Mouse (Mus musculus) testis, adult 2 months (tissue): ENCODE results near the gene Dync2li1. TPM values are rescaled to one million over a fixed set of nuclear protein-coding genes. Genes with fewer than 3 reads are reported as not detected.

Source experiments
- H3K27ac ChIP-seq: fragments of 200-500 bp; 2 replicates; pipeline ENCODE4 v1.5.1; 2012; ENCODE audit warnings: low read depth, low read length; ENCODE audit not compliant: control insufficient read depth, insufficient read depth
- H3K27me3 ChIP-seq: fragments of 200-500 bp; 2 replicates; pipeline ENCODE4 v1.6.1; 2012; ENCODE audit warnings: mild to moderate bottlenecking, low read length, moderate library complexity; ENCODE audit not compliant: control insufficient read depth, insufficient read depth
- H3K36me3 ChIP-seq: fragments of 200-500 bp; 2 replicates; pipeline ENCODE4 v1.6.1; 2012; ENCODE audit warnings: mild to moderate bottlenecking, low read length; ENCODE audit not compliant: control insufficient read depth, insufficient read depth
- H3K4me1 ChIP-seq: fragments of 200-500 bp; 2 replicates; pipeline ENCODE4 v1.6.1; 2012; ENCODE audit warnings: low read length; ENCODE audit not compliant: control insufficient read depth, insufficient read depth
- H3K4me3 ChIP-seq: fragments of 200-500 bp; 2 replicates; pipeline ENCODE4 v1.5.1; 2012; ENCODE audit warnings: low read depth, mild to moderate bottlenecking, low read length, moderate library complexity, mixed read lengths; ENCODE audit not compliant: control insufficient read depth
- CTCF ChIP-seq: fragments of 200-500 bp; IDR thresholded peaks from 2 replicates; pipeline ENCODE4 v1.5.1; 2012; ENCODE audit warnings: low read depth, mild to moderate bottlenecking, inconsistent platforms, low read length, moderate library complexity; ENCODE audit not compliant: control insufficient read depth, insufficient read depth, insufficient replicate concordance
- POLR2A ChIP-seq: fragments of 200-500 bp; IDR thresholded peaks from 2 replicates; pipeline ENCODE4 v1.6.1; 2012; ENCODE audit warnings: low read depth, mild to moderate bottlenecking, inconsistent platforms, low read length, moderate library complexity; ENCODE audit not compliant: control insufficient read depth
- polyA plus RNA-seq: library from polyadenylated mRNA; depleted of rRNA; stranded (reverse); fragments of >200 nt; gene quantifications from 2 replicates; pipeline ENCODE4 v1.2.3, GENCODE M21; 2012

Gene Dync2li1
- polyA plus RNA-seq, 1 experiment = 21.6 TPM

DNA sequence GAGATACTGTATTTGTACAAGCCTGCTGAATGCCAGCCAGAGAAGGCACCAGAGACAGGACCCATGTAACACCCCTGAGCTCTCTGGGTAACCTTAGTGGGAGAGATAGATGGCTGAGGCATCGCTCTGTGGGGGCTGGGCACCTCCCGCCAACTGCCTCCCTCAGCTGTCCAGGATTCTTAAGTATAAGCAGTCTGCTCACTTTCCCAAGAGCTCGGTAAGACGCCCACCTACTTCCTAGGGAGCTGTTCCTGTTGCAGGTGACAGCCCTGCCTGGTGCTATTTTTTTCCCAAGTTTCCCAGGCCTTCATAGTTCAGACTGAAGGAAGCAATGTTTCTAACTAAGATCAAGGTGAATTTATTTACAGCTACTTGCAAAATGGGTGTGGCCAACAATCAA, 48.9 kb downstream of the Dync2li1 start:
- Histone ChIP-seq H3K27ac (no peak overlapping the region), H3K4me1 (peaks cover 14% of the 10 kb centered on the region), H3K27me3 (no peaks in the 10 kb centered on the region; the same call in 1 of the 2 replicates), H3K36me3 (no peaks in the 10 kb centered on the region), H3K4me3 (no peak overlapping the region)
- TF ChIP-seq POLR2A (no peak), CTCF (no peak)

DNA sequence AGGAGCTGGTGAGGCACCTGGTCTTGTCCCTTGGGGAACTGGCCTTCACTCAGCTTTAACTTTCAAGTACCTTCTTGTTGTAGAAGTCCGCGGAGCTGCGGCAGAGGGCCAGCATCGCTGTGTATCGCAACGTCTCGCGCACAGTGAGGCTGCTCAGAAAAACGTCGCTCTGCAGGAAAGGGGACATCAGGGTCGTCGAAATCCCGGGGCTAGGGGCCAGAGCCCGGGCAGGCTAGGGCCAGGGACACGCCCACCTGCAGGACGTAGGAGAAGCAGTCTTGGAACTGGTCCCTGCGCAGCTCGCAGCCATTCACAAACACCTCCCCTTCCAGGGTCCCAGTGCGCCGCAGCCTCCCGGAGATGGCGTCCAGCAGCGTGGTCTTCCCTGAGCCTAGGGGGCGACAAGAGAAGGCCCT, 49.7 kb downstream of the Dync2li1 start, which contains the start of gene Abcg8:
TSS of gene Abcg8 (plus strand) at position 352 of the 416 bp plus-strand sequence.
- no peaks in the 10 kb centered on the region; the same call in 1 of the 2 replicates for H3K27me3 ChIP-seq
- TF ChIP-seq POLR2A (no peak), CTCF (no peak)
- no peaks in the 10 kb centered on the region for H3K36me3 ChIP-seq
- H3K27ac ChIP-seq = no peak within 1 kb of the TSS
- H3K4me1 ChIP-seq = peaks cover 14% of the 10 kb centered on the region
- H3K4me3 ChIP-seq = peak within 1 kb of the TSS; percentile 64

- no peaks in the 10 kb centered on the region for H3K36me3 ChIP-seq
- H3K27ac ChIP-seq = no peak overlapping the region
- no peak overlapping the region for H3K4me3 ChIP-seq
- no peaks in the 10 kb centered on the region; the same call in 1 of the 2 replicates for H3K27me3 ChIP-seq
- TF ChIP-seq POLR2A (no peak), CTCF (no peak)
- H3K4me1 ChIP-seq = peaks cover 14% of the 10 kb centered on the region
Observed at GRCm38 (mm10) chr17:84677595-84677994, 51.3 kb downstream of the Dync2li1 start.

GRCm38 (mm10) chr17:84681670-84682069, 55.4 kb downstream of the Dync2li1 start:
- H3K27ac ChIP-seq = no peak overlapping the region

DNA sequence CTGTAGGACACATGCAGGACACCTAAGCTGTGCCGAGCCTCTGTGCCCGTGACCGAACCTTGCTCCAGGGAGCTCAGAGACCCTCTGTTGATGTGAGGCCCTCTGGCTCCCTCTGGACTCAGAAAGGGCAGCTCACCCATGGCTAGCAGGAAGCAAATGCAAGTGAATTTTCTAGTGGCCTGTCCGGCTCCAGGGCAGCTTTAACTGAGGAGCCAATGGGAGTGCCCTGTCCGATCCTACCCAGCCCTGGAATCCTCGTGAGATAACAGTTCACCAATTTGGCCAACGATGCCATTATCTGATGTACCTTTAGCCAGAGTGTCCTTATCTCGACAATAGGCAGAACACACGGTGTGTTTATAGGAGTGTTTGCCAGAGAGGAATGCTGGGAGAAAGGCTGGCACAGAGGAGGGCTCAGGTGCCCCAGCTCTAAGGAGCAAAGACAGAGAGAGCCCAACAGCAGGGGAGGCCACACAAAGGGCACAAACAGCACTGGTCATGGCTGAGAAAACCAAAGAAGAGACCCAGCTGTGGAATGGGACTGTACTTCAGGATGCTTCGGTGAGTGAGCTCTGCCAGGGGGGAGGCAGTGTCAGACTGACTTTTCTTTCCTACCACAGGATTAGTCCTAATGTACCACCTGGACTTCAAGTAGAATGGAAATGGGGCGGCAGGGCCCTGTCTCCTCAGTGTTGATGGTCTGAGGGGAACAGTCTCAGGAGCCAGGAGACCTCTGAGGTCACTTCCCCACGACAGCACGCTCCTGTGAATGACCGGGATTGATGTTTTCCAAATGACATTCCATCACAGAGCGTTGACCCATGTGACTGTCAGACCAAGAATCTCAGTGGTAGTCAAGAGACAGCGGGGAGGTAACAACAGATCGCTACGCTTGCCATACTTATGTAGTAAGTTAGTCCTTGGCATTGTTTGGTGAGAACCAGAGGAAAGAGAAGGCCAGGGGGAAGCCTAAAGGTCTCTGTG, 56.7 kb downstream of the Dync2li1 start, which contains the start of gene Abcg5:
TSS of gene Abcg5 (minus strand) at position 278 of the 984 bp plus-strand sequence.
- Histone ChIP-seq H3K27ac (no peak within 1 kb of the TSS), H3K27me3 (no peaks in the 10 kb centered on the region), H3K4me3 (no peak within 1 kb of the TSS), H3K36me3 (no peaks in the 10 kb centered on the region), H3K4me1 (no peaks in the 10 kb centered on the region)
- TF ChIP-seq CTCF = no peak
- no peak for TF ChIP-seq POLR2A

More at GRCm38 (mm10) chr17:84681670-84682069, 55.4 kb downstream of the Dync2li1 start:
- TF ChIP-seq CTCF (no peak), POLR2A (no peak)
- Histone ChIP-seq H3K4me3 (no peak overlapping the region), H3K36me3 (no peaks in the 10 kb centered on the region), H3K27me3 (no peaks in the 10 kb centered on the region), H3K4me1 (no peaks in the 10 kb centered on the region)

DNA sequence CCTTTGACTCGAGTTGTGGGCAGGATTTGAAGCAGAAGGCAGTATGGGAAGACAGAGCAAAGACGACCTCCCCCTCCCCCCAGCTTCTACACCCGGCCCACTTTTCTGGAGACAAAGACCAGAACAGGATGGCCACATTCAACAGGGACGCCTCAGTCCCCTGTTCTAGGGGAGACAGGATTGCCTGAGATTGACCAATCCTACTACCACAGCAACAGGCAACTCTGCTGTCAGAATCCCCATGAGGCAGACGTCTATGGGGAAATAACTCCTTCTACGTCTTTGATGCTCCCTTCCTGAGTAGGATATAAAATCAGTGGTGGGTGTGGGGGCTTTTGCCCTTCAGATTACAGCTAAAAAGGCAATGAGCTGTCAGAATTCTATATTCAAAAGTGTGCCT, 58.0 kb downstream of the Dync2li1 start:
- no peak overlapping the region for H3K4me3 ChIP-seq
- H3K27me3 ChIP-seq = no peaks in the 10 kb centered on the region
- H3K27ac ChIP-seq = no peak overlapping the region
- no peaks in the 10 kb centered on the region for H3K36me3 ChIP-seq
- TF ChIP-seq POLR2A (no peak), CTCF (no peak)
- H3K4me1 ChIP-seq = no peaks in the 10 kb centered on the region

GRCm38 (mm10) chr17:84685286-84685685, 59.0 kb downstream of the Dync2li1 start:
- Histone ChIP-seq H3K27ac (no peak overlapping the region), H3K4me3 (no peak overlapping the region), H3K27me3 (no peaks in the 10 kb centered on the region), H3K36me3 (no peaks in the 10 kb centered on the region), H3K4me1 (no peaks in the 10 kb centered on the region)
- TF ChIP-seq CTCF (no peak), POLR2A (no peak)
